Mouse (Mus musculus) layer of hippocampus, adult 2 months (tissue): Measurements from ENCODE around the gene Fsd1. TPM values are rescaled to one million over a fixed set of nuclear protein-coding genes. Genes with fewer than 3 reads are reported as not detected.

ENCODE experiments used
- DNase-seq, 2 experiments: peaks; one replicate each; pipeline ENCODE4 v3.0.0; 2022; ENCODE audit warnings: low spot score in 2 of 2
- H3K27ac ChIP-seq: fragments of 200-600 bp; 2 replicates; pipeline ENCODE4 v1.8.1; 2022
- H3K4me3 ChIP-seq: fragments of 200-600 bp; 2 replicates; pipeline ENCODE4 v1.8.1; 2022; ENCODE audit warnings: mild to moderate bottlenecking
- CTCF ChIP-seq: fragments of 200-600 bp; conservative IDR thresholded peaks from 2 replicates; pipeline ENCODE4 v1.8.1; 2022; ENCODE audit warnings: antibody characterized with exemption, mild to moderate bottlenecking, moderate library complexity
- total RNA-seq, 2 experiments: library from RNA; stranded (reverse); gene quantifications; 2 replicates each; pipeline ENCODE4 v1.2.3; 2021

Fsd1 gene
- total RNA-seq, 2 experiments from 2014 or later, result 67.2 to 69.0 TPM

GRCm38 (mm10) chr17:55956591-55956990, 29.7 kb upstream of the Fsd1 start:
- TF ChIP-seq CTCF, result no peak
- no peak for DNase-seq
- H3K4me3 ChIP-seq, result peak overlapping the region; percentile 55
- peak overlapping the region; percentile 16; the same call in 1 of the 2 replicates for H3K27ac ChIP-seq

GRCm38 (mm10) chr17:55957168-55957567, 29.1 kb upstream of the Fsd1 start:
- Histone ChIP-seq H3K27ac (peak overlapping the region; percentile 46; the same call in 1 of the 2 replicates), H3K4me3 (no peak overlapping the region)
- peak; percentile 97 for TF ChIP-seq CTCF
- peak in 1 of 2 experiments; percentile 80 for DNase-seq

GRCm38 (mm10) chr17:55957726-55958583, 28.4 kb upstream of the Fsd1 start:
- DNase-seq, result no peak
- TF ChIP-seq CTCF, result no peak
- peak overlapping the region; percentile 93 for H3K27ac ChIP-seq
- peak overlapping the region; percentile 59 for H3K4me3 ChIP-seq

- Histone ChIP-seq H3K4me3 (peak overlapping the region; percentile 59), H3K27ac (peak overlapping the region; percentile 93)
- no peak for DNase-seq
- TF ChIP-seq CTCF, result no peak
These were observed 27.8 kb upstream of the Fsd1 start for GRCm38 (mm10) chr17:55958584-55958886.

- peak within 1 kb of the TSS; percentile 93 for H3K27ac ChIP-seq
- H3K4me3 ChIP-seq, result peak within 1 kb of the TSS; percentile 59
- no peak for TF ChIP-seq CTCF
- DNase-seq, result peak; percentile 95
These were observed 27.2 kb upstream of the Fsd1 start, which contains the start of gene Yju2 for GRCm38 (mm10) chr17:55958918-55959728. Gene Yju2, plus strand, starts transcription at chr17:55959099.

- H3K27ac ChIP-seq, result peak overlapping the region; percentile 93
- DNase-seq, result no peak
- TF ChIP-seq CTCF, result no peak
- H3K4me3 ChIP-seq, result peak overlapping the region; percentile 59
These were observed 26.2 kb upstream of the Fsd1 start for GRCm38 (mm10) chr17:55959946-55960740.

GRCm38 (mm10) chr17:55960791-55961190, 25.5 kb upstream of the Fsd1 start:
- TF ChIP-seq CTCF, result no peak
- H3K4me3 ChIP-seq, result no peak overlapping the region
- no peak for DNase-seq
- H3K27ac ChIP-seq, result no peak overlapping the region

GRCm38 (mm10) chr17:55961631-55962030, 24.7 kb upstream of the Fsd1 start:
- Histone ChIP-seq H3K4me3 (no peak overlapping the region), H3K27ac (no peak overlapping the region)
- DNase-seq, result no peak
- no peak for TF ChIP-seq CTCF

GRCm38 (mm10) chr17:55963171-55963570, 23.1 kb upstream of the Fsd1 start:
- DNase-seq, result no peak
- H3K27ac ChIP-seq, result no peak overlapping the region
- no peak for TF ChIP-seq CTCF

GRCm38 (mm10) chr17:55964496-55964895, 21.8 kb upstream of the Fsd1 start:
- H3K27ac ChIP-seq, result no peak overlapping the region
- H3K4me3 ChIP-seq, result no peak overlapping the region
- DNase-seq, result no peak
- TF ChIP-seq CTCF, result no peak

More at GRCm38 (mm10) chr17:55963171-55963570, 23.1 kb upstream of the Fsd1 start:
- no peak overlapping the region for H3K4me3 ChIP-seq

- no peak for TF ChIP-seq CTCF
- Histone ChIP-seq H3K27ac (no peak overlapping the region), H3K4me3 (no peak overlapping the region)
- DNase-seq, result no peak
These were observed 21.3 kb upstream of the Fsd1 start for GRCm38 (mm10) chr17:55964996-55965395.

- no peak for TF ChIP-seq CTCF
- H3K27ac ChIP-seq, result no peak overlapping the region
- H3K4me3 ChIP-seq, result no peak overlapping the region
These were observed 19.1 kb upstream of the Fsd1 start for GRCm38 (mm10) chr17:55967186-55967585.

GRCm38 (mm10) chr17:55968210-55968609, 18.1 kb upstream of the Fsd1 start:
- no peak for DNase-seq
- Histone ChIP-seq H3K27ac (no peak overlapping the region), H3K4me3 (no peak overlapping the region)
- no peak for TF ChIP-seq CTCF

More at GRCm38 (mm10) chr17:55967186-55967585, 19.1 kb upstream of the Fsd1 start:
- DNase-seq, result no peak
